Mouse (Mus musculus): ENCODE data around the gene Nell2.

DNA sequence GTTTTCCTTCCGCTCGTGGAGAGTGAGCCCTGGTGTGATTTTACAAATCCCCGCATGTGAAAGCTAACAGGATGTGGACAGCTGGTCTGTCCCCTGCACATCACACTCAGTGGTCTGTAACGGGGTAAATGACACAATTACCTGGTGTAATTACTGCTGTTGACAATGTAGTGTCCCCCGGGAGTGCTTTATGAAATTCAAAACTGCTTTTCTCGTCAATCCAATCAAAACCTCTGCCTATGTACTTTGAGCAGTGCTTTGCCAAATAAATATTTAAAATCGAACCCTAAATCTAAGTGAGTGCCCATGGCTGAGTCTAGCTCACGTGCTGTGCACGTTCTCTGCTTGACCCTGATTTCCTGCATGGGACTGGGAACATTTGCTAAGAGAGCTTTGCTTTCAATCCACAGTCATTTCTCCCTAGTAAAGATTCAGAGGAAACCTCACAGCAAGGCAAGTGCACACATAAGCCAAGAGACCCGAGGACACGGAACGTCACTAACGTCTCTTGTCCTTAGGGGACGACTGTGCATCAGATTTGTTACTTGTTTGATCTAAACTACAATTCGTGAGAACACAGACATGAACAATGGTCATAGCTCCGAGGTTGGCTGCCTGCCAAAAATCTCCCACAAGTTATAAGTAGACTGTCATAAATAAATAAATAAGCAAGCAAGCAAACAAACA, 214.1 kb downstream of the Nell2 start:
- no peak for TF ChIP-seq CTCF (IDR thresholded peaks at IDR 0.05; ENCODE audit: low read depth)
- no peak for TF ChIP-seq EP300 (IDR thresholded peaks at IDR 0.05; ENCODE audit: low read depth)
